Mouse (Mus musculus) urinary bladder, postnatal 10 days (tissue): ENCODE results near the gene Asxl1.
A peak's percentile ranks its signal among the peaks of the same experiment; 100 is the strongest.

Experiments
- DNase-seq: peaks from one replicate; pipeline ENCODE4 v3.0.0; 2022; ENCODE audit warnings: low spot score

The Asxl1 gene

GRCm38 (mm10) chr2:153345454-153346220 is at the start of gene Asxl1:
Asxl1 (plus strand) TSS chr2:153345829.
- peak; percentile 90 for DNase-seq

- no peak for DNase-seq
These were observed 47.9 kb upstream of the Asxl1 start for GRCm38 (mm10) chr2:153297771-153298170.

GRCm38 (mm10) chr2:153298460-153298859 is 47.2 kb upstream of the Asxl1 start:
- DNase-seq = no peak

DNA sequence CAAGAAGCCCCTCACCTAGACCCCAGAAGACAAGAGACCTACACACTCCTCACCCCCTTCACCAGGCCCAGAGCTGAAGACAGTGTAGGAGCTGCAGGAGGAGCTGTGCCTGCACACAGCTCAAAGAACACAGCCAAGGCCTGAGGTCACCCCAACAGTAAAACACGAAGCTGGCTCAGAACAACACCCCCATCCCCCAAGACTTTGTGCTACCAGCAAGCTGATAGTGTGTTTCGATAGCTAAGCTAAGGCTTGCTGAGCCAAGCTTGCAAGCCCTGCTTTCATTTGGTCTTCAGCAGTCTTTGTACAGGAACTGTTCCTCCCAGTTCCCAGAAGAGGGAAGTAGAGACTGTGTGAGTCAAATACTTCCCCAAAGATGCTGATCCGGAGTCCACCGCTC is 46.8 kb upstream of the Asxl1 start:
- DNase-seq = no peak

DNA sequence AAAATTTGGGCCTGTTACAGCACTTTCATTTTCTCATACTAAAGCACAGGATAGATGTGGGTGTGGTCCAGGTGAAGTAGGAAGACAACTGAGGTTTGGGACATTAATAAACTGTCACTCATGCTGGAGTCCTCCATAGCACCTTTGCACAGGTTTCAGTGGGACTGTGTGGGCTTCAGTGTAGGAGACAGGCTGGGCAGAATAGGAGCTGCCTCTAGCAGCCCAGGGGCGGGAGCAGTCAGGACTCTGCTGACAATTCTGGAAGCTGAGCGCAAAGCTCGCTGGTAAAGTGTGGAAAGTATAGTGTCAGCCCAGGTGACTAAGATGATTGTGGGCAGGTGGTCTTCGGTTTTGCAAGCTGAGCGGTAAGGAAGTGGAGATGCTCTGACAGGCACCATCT is 44.5 kb upstream of the Asxl1 start:
- no peak for DNase-seq

- no peak for DNase-seq
These were observed 40.4 kb upstream of the Asxl1 start for GRCm38 (mm10) chr2:153305240-153305639.

DNA sequence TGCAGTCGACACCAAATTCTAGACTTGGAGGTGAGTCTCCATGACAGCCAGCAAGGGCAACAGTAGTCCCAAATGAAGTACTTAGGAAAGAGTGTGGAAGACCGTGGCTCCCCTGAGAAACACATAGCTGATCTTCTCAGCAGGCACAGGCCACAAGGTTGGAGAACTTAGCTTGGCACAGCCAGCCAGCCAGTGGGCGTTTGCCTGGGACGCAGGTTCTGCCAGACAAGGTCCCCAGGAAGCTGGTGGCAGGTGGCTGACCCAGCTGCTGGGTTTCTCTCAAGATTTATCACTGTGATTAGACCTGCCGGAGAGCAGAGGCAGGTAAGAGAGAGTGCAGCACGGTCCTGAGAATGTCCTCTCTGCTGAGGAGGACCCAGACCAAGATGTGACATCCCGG is 37.0 kb upstream of the Asxl1 start:
- DNase-seq = no peak

DNA sequence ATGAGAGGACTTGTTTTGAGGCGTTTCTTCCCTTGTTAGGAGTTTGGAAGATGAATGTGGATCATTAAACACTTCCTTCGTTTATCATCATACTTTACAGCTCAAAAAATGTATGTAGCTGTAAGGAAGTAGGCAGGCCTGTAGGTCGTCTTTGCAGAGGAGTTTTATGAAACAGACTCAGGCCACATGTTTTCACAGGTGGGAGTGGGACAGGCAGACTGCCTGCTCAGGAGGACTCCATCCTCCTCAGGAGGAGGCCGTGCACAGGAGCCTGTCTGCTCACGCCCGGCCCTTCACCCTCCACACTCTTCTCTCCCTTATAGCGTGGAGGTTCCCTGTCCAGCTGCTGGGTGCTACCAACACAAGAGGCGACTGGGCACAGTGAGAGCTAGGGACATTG is 36.5 kb upstream of the Asxl1 start:
- no peak for DNase-seq

DNA sequence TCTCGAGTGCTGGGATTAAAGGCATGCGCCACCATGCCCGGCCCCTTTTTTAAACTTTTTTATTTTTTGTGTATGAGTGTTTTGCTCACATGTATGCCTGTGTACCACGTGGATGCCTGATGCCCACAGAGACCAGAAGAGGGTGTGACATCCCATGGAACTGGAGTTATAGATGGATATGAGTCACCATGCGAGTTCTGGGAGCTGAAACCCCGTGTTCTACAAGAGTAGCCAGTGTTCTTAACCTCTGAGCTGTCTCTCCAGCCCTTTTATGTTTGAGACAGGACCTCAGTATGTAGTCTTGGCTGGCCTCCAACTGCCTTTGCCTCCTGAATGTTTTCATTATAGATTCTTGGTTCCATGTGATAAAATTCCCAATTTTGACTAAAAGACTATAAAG is 35.4 kb upstream of the Asxl1 start:
- no peak for DNase-seq

GRCm38 (mm10) chr2:153312884-153313283 is 32.7 kb upstream of the Asxl1 start:
- DNase-seq = no peak

- no peak for DNase-seq
These were observed 27.2 kb upstream of the Asxl1 start for GRCm38 (mm10) chr2:153318408-153318807.

- DNase-seq = no peak
These were observed 26.5 kb upstream of the Asxl1 start for GRCm38 (mm10) chr2:153319036-153319643.

DNA sequence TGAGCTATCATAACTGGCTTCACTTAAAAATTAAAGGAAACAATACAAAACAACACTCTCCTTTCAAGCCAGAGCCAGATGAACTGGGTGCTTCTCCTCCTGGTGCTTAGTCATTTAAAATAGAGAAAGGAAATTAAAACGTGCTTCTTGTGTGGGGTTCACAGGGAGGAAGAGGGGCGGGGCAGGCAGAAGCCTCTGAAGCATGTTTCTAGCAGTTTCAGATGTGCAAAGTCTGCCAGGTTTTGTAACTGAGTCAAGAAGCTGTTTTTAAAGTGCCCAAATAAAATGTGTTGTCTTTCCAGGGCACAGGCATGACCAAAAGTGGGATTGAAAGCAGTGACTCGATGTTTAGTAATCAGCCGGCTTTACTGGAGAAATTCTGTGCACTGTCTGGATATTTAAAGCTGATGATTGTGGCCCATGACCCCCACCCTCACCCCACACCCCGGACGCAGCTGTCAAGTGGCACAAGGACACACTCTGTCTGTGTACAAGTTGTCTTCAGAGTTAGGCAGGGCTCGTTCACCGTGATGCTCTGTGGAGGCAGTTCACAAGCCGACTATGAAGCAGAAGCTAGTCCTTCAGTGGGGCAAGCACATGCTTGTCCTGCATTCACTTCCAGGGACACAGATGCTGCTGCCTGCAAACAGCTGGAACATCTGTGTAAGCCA is 19.8 kb upstream of the Asxl1 start:
- DNase-seq = no peak

DNA sequence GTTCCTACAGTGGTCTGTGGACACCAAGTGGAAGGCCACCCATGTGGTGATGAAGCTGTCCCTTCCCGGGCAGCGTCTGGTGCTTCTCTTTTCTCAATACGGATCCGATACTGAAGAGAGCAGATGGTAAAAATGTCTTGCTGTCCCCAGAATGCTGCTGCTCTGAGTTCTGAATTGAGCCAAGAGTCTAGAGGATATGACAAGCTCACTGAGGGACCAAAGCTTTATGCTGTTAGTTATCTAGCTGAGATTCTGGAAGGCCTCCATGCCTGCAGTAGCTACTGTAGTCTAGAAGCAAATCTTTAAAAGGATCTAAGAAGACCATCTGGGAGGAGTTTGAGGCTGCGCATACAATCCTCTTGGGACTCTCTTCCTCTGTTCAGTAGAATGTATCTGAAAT is 13.4 kb upstream of the Asxl1 start:
- no peak for DNase-seq

- DNase-seq = no peak
These were observed 12.6 kb upstream of the Asxl1 start for GRCm38 (mm10) chr2:153332981-153333380.

DNA sequence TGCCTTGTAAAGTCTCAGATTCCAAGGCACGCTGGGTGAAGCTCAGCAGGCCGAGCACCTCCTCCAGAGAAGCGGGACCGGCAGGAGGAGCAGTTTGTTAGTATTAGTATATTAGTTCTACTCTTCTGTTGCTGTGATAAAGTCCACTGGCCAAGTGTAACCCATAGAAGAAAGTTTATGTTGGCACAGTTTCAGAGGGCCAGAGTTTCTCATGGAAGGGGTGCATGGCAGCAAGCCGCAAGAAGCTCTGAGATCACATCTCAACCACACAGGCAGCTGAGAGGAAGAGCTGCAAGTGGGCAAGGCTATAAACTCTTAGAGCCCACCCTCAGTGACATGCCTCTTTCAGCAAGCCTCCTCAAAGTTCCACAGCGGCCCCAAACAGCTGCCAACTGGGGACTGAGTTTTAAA is 11.8 kb upstream of the Asxl1 start:
- DNase-seq = no peak

DNA sequence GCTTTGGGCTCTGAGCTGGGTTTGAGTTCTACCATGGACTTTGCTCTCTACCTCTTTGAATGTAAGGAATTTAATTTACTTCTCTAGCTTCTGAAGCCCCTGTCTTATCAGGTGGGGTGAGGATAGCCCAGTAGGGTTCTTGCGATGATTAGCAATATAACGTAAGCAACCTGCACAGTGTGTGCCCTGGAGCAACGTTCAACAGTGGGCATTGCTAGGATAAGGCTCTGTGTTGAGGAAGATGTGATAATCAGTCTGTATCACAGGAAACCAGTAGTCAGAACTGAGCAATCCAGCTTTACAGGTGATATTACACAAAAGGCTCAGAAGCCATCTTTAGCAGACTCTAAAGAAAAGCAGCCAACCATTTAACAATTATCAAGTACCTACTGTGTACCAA is 11.3 kb upstream of the Asxl1 start:
- no peak for DNase-seq

DNA sequence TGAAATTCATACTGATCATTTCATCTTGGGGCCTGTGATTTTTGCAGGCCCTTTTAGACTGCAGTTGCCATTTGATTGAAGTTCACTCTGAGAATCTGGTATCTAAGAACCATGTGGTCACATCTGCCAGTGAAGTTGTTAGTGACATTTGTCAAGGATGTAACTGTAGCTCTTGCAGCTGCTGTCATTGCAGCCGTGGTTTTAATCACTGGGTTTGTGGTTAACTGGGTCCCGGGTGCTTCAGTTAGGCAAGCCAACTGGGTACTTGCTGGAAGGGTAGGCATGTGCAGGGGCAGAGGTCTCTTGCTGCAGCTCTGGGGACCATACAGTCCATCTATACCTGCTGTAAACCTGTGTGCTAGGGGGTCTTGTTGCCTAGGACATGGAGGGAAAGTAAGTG is 9.5 kb upstream of the Asxl1 start:
- DNase-seq = no peak

DNA sequence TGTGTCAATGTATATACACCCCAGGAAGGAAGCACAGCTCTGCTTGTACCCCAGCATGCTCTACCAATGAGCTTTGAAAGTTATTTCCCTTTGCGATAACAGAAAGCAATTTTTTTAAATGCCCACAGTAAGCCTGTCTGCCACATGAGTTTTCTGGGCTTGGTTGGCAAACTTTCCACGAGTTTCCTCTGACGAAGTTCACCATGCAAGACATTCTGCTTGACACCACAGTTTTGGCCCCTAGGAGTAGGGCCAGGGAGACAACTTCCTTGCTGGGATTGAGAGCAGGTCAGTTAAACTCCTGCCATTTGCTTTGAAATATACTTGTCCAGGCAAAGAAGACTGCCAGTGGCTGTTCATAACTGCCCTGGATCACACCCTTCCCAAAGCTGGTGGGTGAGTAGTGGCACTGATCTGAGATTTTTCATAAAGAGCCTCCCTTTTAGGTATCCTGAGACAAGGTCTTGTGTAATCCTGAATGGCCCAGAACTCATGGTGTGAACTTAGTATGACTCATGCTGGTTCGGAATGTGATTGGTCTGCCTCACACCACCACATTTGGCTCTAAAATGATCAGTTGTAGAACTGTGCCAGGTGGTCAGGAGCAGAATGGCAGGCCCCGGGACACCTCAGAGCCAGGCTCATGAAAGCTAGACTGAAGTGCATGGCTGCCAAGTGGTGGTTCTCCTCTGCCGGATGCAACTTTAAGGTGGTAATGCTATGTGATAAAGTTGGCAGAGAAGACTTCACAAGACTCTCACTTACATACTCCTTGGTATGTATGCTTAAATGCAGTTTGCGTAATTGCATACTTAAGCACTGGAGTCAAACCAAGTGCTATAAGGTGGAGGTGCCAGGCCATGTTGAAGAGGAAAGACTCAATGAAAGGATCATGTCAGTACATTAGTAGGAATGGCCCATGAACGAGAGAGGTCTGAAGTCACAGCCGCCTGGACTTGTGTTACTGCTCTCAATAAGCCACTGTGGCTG is 7.0 kb upstream of the Asxl1 start:
- no peak for DNase-seq

DNA sequence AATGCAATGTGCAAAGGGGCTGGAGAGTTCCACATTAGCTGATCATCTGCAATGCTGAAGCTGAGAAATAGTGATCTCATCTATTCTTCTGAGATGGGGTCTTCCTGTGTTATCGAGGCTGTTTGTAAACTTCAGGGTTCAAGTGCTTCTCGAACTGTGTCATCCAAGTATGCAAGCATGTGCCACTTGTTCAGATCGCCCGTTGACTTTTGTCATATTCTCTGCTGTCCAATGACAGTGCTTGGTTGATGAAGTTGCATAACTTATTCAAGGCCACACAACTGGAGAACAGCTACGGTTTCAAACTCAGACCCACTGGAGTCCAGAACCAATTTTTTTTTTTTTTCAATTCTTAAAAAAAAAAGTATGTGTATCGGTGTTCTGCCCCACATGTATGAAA is 3.5 kb upstream of the Asxl1 start:
- no peak for DNase-seq

DNA sequence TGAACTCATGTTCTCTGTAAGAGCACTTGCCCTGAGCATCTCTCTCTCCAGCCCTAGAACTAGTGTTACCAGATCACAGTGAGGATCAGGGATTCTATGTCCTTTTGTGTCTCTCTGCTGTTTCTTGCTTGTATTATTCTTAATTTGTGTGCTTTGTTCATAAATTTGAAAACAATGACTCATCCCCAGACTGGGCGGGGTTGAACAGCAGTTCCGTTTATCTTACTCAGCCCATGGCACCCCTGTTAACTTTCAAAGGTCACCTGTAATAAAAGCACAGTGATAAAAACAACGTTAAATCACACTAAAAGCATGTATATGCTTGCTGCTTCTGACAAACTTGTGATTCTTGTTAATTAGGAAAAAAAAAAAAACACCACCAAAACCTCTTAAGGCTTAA is 3.0 kb upstream of the Asxl1 start:
- DNase-seq = no peak

- no peak for DNase-seq
These were observed 2.4 kb upstream of the Asxl1 start for GRCm38 (mm10) chr2:153343191-153343590.
